ENCODE assay signal across 9 mouse cellular contexts in the genomic region with DNA sequence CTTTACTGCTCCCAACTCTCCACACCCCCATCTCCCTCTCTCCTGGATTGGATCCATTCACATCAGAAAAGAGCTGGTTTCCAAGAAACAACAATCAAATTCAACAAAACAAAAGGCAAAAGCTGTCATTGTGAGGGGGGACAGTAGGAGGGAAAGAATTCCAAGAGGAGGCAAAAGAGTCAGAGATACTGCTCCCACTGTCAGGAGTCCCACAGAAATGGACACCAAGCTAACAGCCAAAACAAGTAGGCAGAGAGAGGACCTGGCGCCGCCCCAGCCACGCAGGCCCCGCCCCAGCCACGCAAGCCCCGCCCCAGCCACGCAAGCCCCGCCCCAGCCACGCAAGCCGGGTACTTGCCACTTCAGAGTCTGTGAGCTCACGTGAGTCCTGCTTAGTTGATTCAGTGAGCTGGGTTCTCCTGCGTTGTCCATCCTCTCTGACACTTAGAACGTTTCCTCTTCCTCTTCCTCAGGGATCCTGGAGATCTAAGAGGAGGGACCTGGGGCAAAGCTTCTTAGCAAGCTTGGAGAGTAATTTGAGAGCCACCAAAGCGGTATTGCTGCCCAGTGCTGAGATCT. TPM values are rescaled to one million over a fixed set of nuclear protein-coding genes. Genes with fewer than 3 reads are reported as not detected.
DNase-seq lines count a peak whose midpoint lies in the region; ATAC-seq lines count a peak whose summit lies in the region.
"Had no signal": no experiment of that assay in that cellular context is flagged by ENCODE, and none has a peak within 500 bp of the region (broad histone marks: within the 10 kb centered on the region; RNA-seq: fewer than 3 reads in every experiment).

No protein-coding gene starts in this region.

- peak overlapping the region; percentile 16; the same call in 1 of the 2 replicates for H3K27ac ChIP-seq in heart, embryonic 15.5 days
- no peak overlapping the region for H3K27ac ChIP-seq in liver, embryonic 16.5 days (ENCODE audit: low read length)
- H3K27ac ChIP-seq: neural tube, embryonic 13.5 days had no signal

- DNase-seq in adrenal gland, postnatal 10 days, result peak; percentile 31
- DNase-seq in adrenal gland, adult 18-20 months (ENCODE audit: low spot score in 2 of 2), result no peak
- DNase-seq in A20 (ENCODE audit: low read depth, low spot score), result peak; percentile 33
- DNase-seq in layer of hippocampus, adult 11-12 months (ENCODE audit: low spot score), result no peak
- no peak for DNase-seq in right cerebral cortex, postnatal 25 days
- DNase-seq in cerebellum, postnatal 14 days, result no peak

- H3K9me3 ChIP-seq in heart, embryonic 15.5 days (replicated peaks), result no peaks in the 10 kb centered on the region; the same call in 1 of the 2 replicates
- no peaks in the 10 kb centered on the region for H3K9me3 ChIP-seq in liver, embryonic 16.5 days (replicated peaks; ENCODE audit: control insufficient read depth, low read length)
- H3K9me3 ChIP-seq: neural tube, embryonic 13.5 days had no signal

- no peak for ATAC-seq in heart, embryonic 15.5 days (replicated peaks; ENCODE audit: insufficient number of reproducible peaks, insufficient read depth, low FRiP score, low read depth)
- ATAC-seq in liver, embryonic 16.5 days (ENCODE audit: low read depth), result peak; percentile 47; the same call in 1 of the 2 replicates

- H3K9ac ChIP-seq in heart, embryonic 15.5 days, result no peak overlapping the region
- H3K9ac ChIP-seq in liver, embryonic 16.5 days (ENCODE audit: low read depth, low read length), result no peak overlapping the region
- H3K9ac ChIP-seq: neural tube, embryonic 13.5 days had no signal

- peaks cover 19% of the 10 kb centered on the region for H3K4me1 ChIP-seq in heart, embryonic 15.5 days (replicated peaks)
- H3K4me1 ChIP-seq in liver, embryonic 16.5 days (ENCODE audit: control insufficient read depth, low read depth, low read length), result no peaks in the 10 kb centered on the region
- H3K4me1 ChIP-seq: neural tube, embryonic 13.5 days had no signal

- WGBS in heart, embryonic 15.5 days, result 44% methylated on average over 14 of the region's 14 CpGs
- 15% methylated on average over 14 of the region's 14 CpGs for WGBS in liver, embryonic 16.5 days (ENCODE audit: insufficient replicate concordance)

- no peaks in the 10 kb centered on the region for H3K36me3 ChIP-seq in heart, embryonic 15.5 days
- no peaks in the 10 kb centered on the region for H3K36me3 ChIP-seq in liver, embryonic 16.5 days (ENCODE audit: control insufficient read depth, insufficient read depth)
- H3K36me3 ChIP-seq: neural tube, embryonic 13.5 days had no signal

- no peak overlapping the region; the same call in 1 of the 2 replicates for H3K4me2 ChIP-seq in heart, embryonic 15.5 days
- no peak overlapping the region for H3K4me2 ChIP-seq in liver, embryonic 16.5 days (ENCODE audit: low read depth, low read length)
- H3K4me2 ChIP-seq: neural tube, embryonic 13.5 days had no signal

- H3K4me3 ChIP-seq in heart, embryonic 15.5 days, result no peak overlapping the region
- no peak overlapping the region for H3K4me3 ChIP-seq in liver, embryonic 16.5 days (ENCODE audit: low read depth, low read length)
- H3K4me3 ChIP-seq: neural tube, embryonic 13.5 days had no signal

- no peaks in the 10 kb centered on the region for H3K27me3 ChIP-seq in heart, embryonic 15.5 days
- no peaks in the 10 kb centered on the region for H3K27me3 ChIP-seq in liver, embryonic 16.5 days (ENCODE audit: control insufficient read depth, insufficient read depth, low read depth, low read length)
- H3K27me3 ChIP-seq: neural tube, embryonic 13.5 days had no signal

RNA-seq across cellular contexts. Expression of gene Gm5148, which starts 19.5 kb away (rescaled TPM):
- total RNA-seq in adrenal gland, postnatal 10 days (2021), result 1 to 10 TPM in 1 of 2 experiments, under 1 TPM in 1; 0.39 to 1.1 TPM
- total RNA-seq in adrenal gland, adult 18-20 months (2021), result 1 to 10 TPM in 1 of 2 experiments, under 1 TPM in 1; 0.30 to 1.7 TPM
- 3.0 and 3.2 TPM in 2 replicates for polyA plus RNA-seq in heart, embryonic 15.5 days (2015; fragmentation: Nextera tagmentation; extraction: Ambion mirVana)
- 2.6 and 2.9 TPM in 2 replicates for polyA plus RNA-seq in liver, embryonic 16.5 days (2015; fragmentation: Nextera tagmentation; extraction: Ambion mirVana)

Comparison
In these comparisons a context has a peak if more than half of its experiments do, and no peak if none do; other contexts are left out.
1. DNase-seq: peak in adrenal gland, postnatal 10 days (single experiment) and A20 (single experiment); none in adrenal gland, adult 18-20 months (0 of 2), layer of hippocampus, adult 11-12 months (single experiment), right cerebral cortex, postnatal 25 days (single experiment) and cerebellum, postnatal 14 days (0 of 2).